Comparison of ENCODE assay signal across 8 mouse cellular contexts in the genomic region with DNA sequence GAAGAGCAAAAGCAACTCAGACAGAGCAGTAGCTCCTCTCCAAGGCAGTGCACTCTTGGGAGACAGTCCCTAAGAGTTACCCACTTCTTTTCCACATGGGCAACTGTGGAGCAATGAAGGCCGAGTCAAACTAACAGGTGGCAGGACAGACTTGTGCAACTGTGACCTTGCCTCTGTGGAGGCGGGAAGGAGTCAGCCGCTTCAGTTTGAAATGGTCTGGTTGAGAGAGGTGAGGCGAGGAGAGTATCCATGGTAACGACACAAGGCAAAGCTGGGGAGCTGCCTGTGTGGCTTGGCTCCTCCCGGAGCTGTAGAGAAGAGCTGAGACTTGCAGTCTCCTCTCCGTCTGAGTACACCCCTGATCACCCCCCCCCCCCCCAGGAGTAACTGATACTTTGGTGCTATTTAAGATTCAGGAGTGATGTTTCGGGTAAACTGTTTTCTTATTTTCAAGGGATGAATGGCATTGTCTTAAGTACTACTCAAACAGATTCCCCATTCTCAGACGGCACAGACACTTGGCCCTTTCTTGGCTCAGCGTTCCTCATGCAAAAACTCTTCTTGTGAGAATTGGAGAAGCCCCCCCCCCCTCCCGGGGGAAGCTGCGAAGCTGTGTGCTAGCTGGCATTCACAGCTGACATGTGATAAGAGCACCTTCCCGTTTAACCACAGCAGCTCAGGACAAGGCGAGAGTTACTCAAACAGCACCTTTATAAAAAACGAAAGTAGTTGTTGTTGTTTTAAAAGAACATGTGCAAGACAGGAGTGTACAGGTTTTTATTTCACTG. TPM values are rescaled to one million over a fixed set of nuclear protein-coding genes. Genes with fewer than 3 reads are reported as not detected.
A peak's percentile ranks its signal among the peaks of the same experiment; 100 is the strongest.
DNase-seq lines count a peak whose midpoint lies in the region; ATAC-seq and TF ChIP-seq lines count a peak whose summit lies in the region.

No protein-coding gene starts in this region.

- H3K9ac ChIP-seq in kidney, embryonic 14.5 days (ENCODE audit: low read depth, low read length), result no peak overlapping the region
- no peak overlapping the region for H3K9ac ChIP-seq in intestine, postnatal 0 days (ENCODE audit: low read depth, low read length)

- DNase-seq in kidney, postnatal 36 days, result no peak
- DNase-seq in ES-CJ7 (ENCODE audit: low read depth, low spot score), result peak; percentile 18
- peak; percentile 29 for DNase-seq in embryo, embryonic 9.5 days (ENCODE audit: extremely low spot score)
- peak; percentile 25 for DNase-seq in induced T-regulatory cell, adult 2 months (ENCODE audit: low read depth)
- DNase-seq in MN1 (ENCODE audit: low spot score), result no peak
- DNase-seq in spleen, adult 18-20 months, result no peak

- H3K4me2 ChIP-seq in kidney, embryonic 14.5 days (replicated peaks; ENCODE audit: low read depth, low read length), result no peak overlapping the region; the same call in 1 of the 2 replicates
- no peak overlapping the region for H3K4me2 ChIP-seq in intestine, postnatal 0 days (replicated peaks; ENCODE audit: low read depth)

- no peak for TF ChIP-seq CTCF in intestine, postnatal 0 days (IDR thresholded peaks at IDR 0.05; ENCODE audit: low read depth)

- H3K27ac ChIP-seq in kidney, embryonic 14.5 days (ENCODE audit: low read depth, low read length), result no peak overlapping the region; the same call in 1 of the 2 replicates
- no peak overlapping the region for H3K27ac ChIP-seq in intestine, postnatal 0 days (ENCODE audit: low read depth, low read length)

- no peaks in the 10 kb centered on the region for H3K36me3 ChIP-seq in kidney, embryonic 14.5 days (ENCODE audit: control insufficient read depth, insufficient read depth, low read length)
- no peaks in the 10 kb centered on the region for H3K36me3 ChIP-seq in intestine, postnatal 0 days (ENCODE audit: control insufficient read depth, insufficient read depth)

- H3K4me3 ChIP-seq in kidney, embryonic 14.5 days (ENCODE audit: low read length), result no peak overlapping the region
- H3K4me3 ChIP-seq in intestine, postnatal 0 days (ENCODE audit: low read depth, low read length), result no peak overlapping the region

- 10% methylated on average over 15 of the region's 15 CpGs for WGBS in kidney, embryonic 14.5 days
- 10% methylated on average over 15 of the region's 15 CpGs for WGBS in intestine, postnatal 0 days

- no peaks in the 10 kb centered on the region for H3K9me3 ChIP-seq in kidney, embryonic 14.5 days (ENCODE audit: control insufficient read depth, low read length)
- H3K9me3 ChIP-seq in intestine, postnatal 0 days (ENCODE audit: control insufficient read depth), result no peaks in the 10 kb centered on the region

- peaks cover 12% of the 10 kb centered on the region for H3K4me1 ChIP-seq in kidney, embryonic 14.5 days (ENCODE audit: control insufficient read depth, insufficient read depth, low read length)
- no peaks in the 10 kb centered on the region for H3K4me1 ChIP-seq in intestine, postnatal 0 days (replicated peaks; ENCODE audit: control insufficient read depth, insufficient read depth, low read length)

- no peaks in the 10 kb centered on the region; the same call in 1 of the 2 replicates for H3K27me3 ChIP-seq in kidney, embryonic 14.5 days (ENCODE audit: control insufficient read depth, insufficient read depth, low read length)
- no peaks in the 10 kb centered on the region for H3K27me3 ChIP-seq in intestine, postnatal 0 days (replicated peaks; ENCODE audit: control insufficient read depth, insufficient read depth, low read length)

- peak; percentile 92 for ATAC-seq in kidney, embryonic 14.5 days (ENCODE audit: low FRiP score, low TSS enrichment)
- ATAC-seq in intestine, postnatal 0 days, result no peak

RNA-seq across cellular contexts. Expression of a gene that starts 54.9 kb away (rescaled TPM):
- polyA plus RNA-seq in kidney, embryonic 14.5 days (2014; fragmentation: Nextera tagmentation; extraction: Ambion mirVana), result 5.0 and 6.4 TPM in 2 replicates
- 2.2 and 2.3 TPM in 2 replicates for polyA plus RNA-seq in intestine, postnatal 0 days (2015; fragmentation: Nextera tagmentation; extraction: Ambion mirVana)

Comparison
In these comparisons a context has a peak if more than half of its experiments do, and no peak if none do; other contexts are left out.
1. DNase-seq: peak in ES-CJ7 (single experiment), embryo, embryonic 9.5 days (single experiment) and induced T-regulatory cell, adult 2 months (single experiment); none in kidney, postnatal 36 days (0 of 2), MN1 (single experiment) and spleen, adult 18-20 months (0 of 2).